Mouse (Mus musculus) limb, embryonic 11.5 days (tissue): ENCODE results near the gene Gstt4. TPM values are rescaled to one million over a fixed set of nuclear protein-coding genes. Genes with fewer than 3 reads are reported as not detected.

Experiments
- ATAC-seq: fragments of 200-750 bp; cut with Nextera tagmentation; 2 replicates; pipeline ENCODE4 v1.8.0; 2017; ENCODE audit warnings: low read depth; ENCODE audit not compliant: insufficient number of reproducible peaks, low FRiP score, low TSS enrichment
- DNase-seq: peaks from one replicate; pipeline ENCODE4 v3.0.0-alpha.2; 2015; ENCODE audit warnings: low spot score
- H3K27ac ChIP-seq: fragments of 300-500 bp; sonication (generic); replicated peaks from 2 replicates; pipeline ENCODE4 v1.5.1; 2014; ENCODE audit warnings: low read depth, mild to moderate bottlenecking, low read length
- H3K27me3 ChIP-seq: fragments of 300-500 bp; sonication (generic); 2 replicates; pipeline ENCODE4 v1.6.1; 2014; ENCODE audit warnings: mild to moderate bottlenecking, low read length, mixed read lengths; ENCODE audit not compliant: control insufficient read depth, insufficient read depth
- H3K36me3 ChIP-seq: fragments of 300-500 bp; sonication (generic); 2 replicates; pipeline ENCODE4 v1.6.1; 2014; ENCODE audit warnings: mild to moderate bottlenecking, low read length, moderate library complexity, mixed read lengths; ENCODE audit not compliant: control insufficient read depth, insufficient read depth
- H3K4me1 ChIP-seq: fragments of 300-500 bp; sonication (generic); 2 replicates; pipeline ENCODE4 v1.6.1; 2014; ENCODE audit warnings: low read length, mixed read lengths; ENCODE audit not compliant: control insufficient read depth, insufficient read depth
- H3K4me2 ChIP-seq: fragments of 300-500 bp; sonication (generic); 2 replicates; pipeline ENCODE4 v1.6.1; 2014; ENCODE audit warnings: low read depth, mild to moderate bottlenecking, moderate library complexity; ENCODE audit not compliant: severe bottlenecking
- H3K4me3 ChIP-seq: fragments of 300-500 bp; sonication (generic); 2 replicates; pipeline ENCODE4 v1.5.1; 2014; ENCODE audit warnings: low read depth, low read length
- H3K9ac ChIP-seq: fragments of 300-500 bp; sonication (generic); 2 replicates; pipeline ENCODE4 v1.6.1; 2014; ENCODE audit warnings: mild to moderate bottlenecking, low read length
- H3K9me3 ChIP-seq: fragments of 300-500 bp; sonication (generic); 2 replicates; pipeline ENCODE4 v1.6.1; 2016; ENCODE audit warnings: low read length; ENCODE audit not compliant: control insufficient read depth
- WGBS: fragments of 180-500 bp; shearing (Covaris S2); extraction: QIAGEN DNeasy Blood & Tissue Kit; methylation state at CpG from one replicate; pipeline ENCODE4 v1.1.7; 2014; 5-methylcytosine and 5-hydroxymethylcytosine counted together
- polyA plus RNA-seq: library from polyadenylated mRNA; unstranded; fragments of >200 nt; fragmentation: Nextera tagmentation; extraction: Ambion mirVana; gene quantifications from 2 replicates; pipeline ENCODE4 v1.2.1, GENCODE M21; 2014

Gstt4 gene
- polyA plus RNA-seq, 1 experiment from 2014 or later = not detected

DNA sequence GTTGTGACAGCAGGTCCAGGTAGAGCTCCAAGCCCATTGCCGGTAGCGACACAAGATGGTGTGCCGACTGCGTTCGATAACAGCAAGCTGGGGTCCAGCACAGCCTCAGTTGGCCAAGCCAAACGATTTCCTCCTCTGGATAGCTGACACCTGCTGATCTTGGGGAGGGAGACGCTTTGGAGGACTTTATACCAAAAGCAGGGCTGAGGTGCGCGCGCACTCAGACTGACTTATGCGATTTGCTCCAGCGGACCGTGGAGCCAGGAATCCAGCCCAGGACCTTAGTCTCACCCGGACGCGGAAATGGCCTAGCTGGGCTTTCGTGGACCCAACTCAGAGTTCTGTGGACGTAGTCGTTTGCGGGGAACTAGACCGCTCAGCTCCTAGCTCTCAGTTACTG is 11.9 kb upstream of the Gstt4 start:
- Histone ChIP-seq H3K9me3 (no peaks in the 10 kb centered on the region), H3K4me3 (peak overlapping the region; percentile 27), H3K27ac (no peak overlapping the region), H3K4me2 (peak overlapping the region; percentile 61), H3K27me3 (no peaks in the 10 kb centered on the region), H3K36me3 (no peaks in the 10 kb centered on the region), H3K4me1 (peaks cover 10% of the 10 kb centered on the region), H3K9ac (peak overlapping the region; percentile 57)
- WGBS = 3% methylated on average over 21 of the region's 21 CpGs
- peak; percentile 81 for DNase-seq
- no peak for ATAC-seq

GRCm38 (mm10) chr10:75833456-75834080 is 11.2 kb upstream of the Gstt4 start:
- H3K27ac ChIP-seq = no peak overlapping the region
- 14% methylated on average over 21 of the region's 21 CpGs for WGBS

GRCm38 (mm10) chr10:75832272-75832895 is 10.0 kb upstream of the Gstt4 start:
- no peak overlapping the region for H3K4me2 ChIP-seq
- H3K27me3 ChIP-seq = no peaks in the 10 kb centered on the region
- no peak overlapping the region for H3K27ac ChIP-seq
- DNase-seq (peak; percentile 60), ATAC-seq (no peak)
- H3K36me3 ChIP-seq = no peaks in the 10 kb centered on the region
- H3K9me3 ChIP-seq = no peaks in the 10 kb centered on the region
- WGBS = 65% methylated on average over 13 of the region's 13 CpGs
- H3K4me1 ChIP-seq = 0 out of 2 replicates have a peak, but pooled peaks cover 4% of the 10 kb centered on the region
- H3K9ac ChIP-seq = no peak overlapping the region
- no peak overlapping the region for H3K4me3 ChIP-seq

More at GRCm38 (mm10) chr10:75833456-75834080, 11.2 kb upstream of the Gstt4 start:
- no peaks in the 10 kb centered on the region for H3K36me3 ChIP-seq
- H3K4me1 ChIP-seq = peaks cover 10% of the 10 kb centered on the region
- DNase-seq = peak; percentile 41
- peak overlapping the region; percentile 27 for H3K4me3 ChIP-seq
- H3K27me3 ChIP-seq = no peaks in the 10 kb centered on the region
- H3K4me2 ChIP-seq = peak overlapping the region; percentile 61
- ATAC-seq = no peak
- 0 out of 2 replicates have a peak overlapping the region, but pooled peaks have one; percentile 32 for H3K9ac ChIP-seq
- no peaks in the 10 kb centered on the region for H3K9me3 ChIP-seq

GRCm38 (mm10) chr10:75830275-75830670 is 7.9 kb upstream of the Gstt4 start:
- Histone ChIP-seq H3K9me3 (no peaks in the 10 kb centered on the region), H3K27me3 (no peaks in the 10 kb centered on the region), H3K4me2 (no peak overlapping the region), H3K4me3 (no peak overlapping the region), H3K27ac (no peak overlapping the region), H3K4me1 (0 out of 2 replicates have a peak, but pooled peaks cover 2% of the 10 kb centered on the region), H3K36me3 (no peaks in the 10 kb centered on the region), H3K9ac (no peak overlapping the region)
- 85% methylated on average over 2 of the region's 2 CpGs for WGBS
- ATAC-seq (no peak), DNase-seq (no peak)

- no peak overlapping the region for H3K9ac ChIP-seq
- 83% methylated on average over 2 of the region's 2 CpGs for WGBS
- H3K4me1 ChIP-seq = no peaks in the 10 kb centered on the region
- no peaks in the 10 kb centered on the region for H3K27me3 ChIP-seq
- no peaks in the 10 kb centered on the region for H3K9me3 ChIP-seq
- H3K27ac ChIP-seq = no peak overlapping the region
- no peak for DNase-seq
- H3K4me2 ChIP-seq = no peak overlapping the region
- no peak for ATAC-seq
- no peaks in the 10 kb centered on the region for H3K36me3 ChIP-seq
- H3K4me3 ChIP-seq = no peak overlapping the region
These were observed 7.4 kb upstream of the Gstt4 start for GRCm38 (mm10) chr10:75829529-75830274.

- Histone ChIP-seq H3K9ac (no peak overlapping the region), H3K9me3 (no peaks in the 10 kb centered on the region), H3K36me3 (no peaks in the 10 kb centered on the region), H3K4me3 (no peak overlapping the region), H3K27ac (no peak overlapping the region), H3K27me3 (no peaks in the 10 kb centered on the region), H3K4me2 (no peak overlapping the region), H3K4me1 (no peaks in the 10 kb centered on the region)
- ATAC-seq (no peak), DNase-seq (no peak)
These were observed 6.2 kb upstream of the Gstt4 start for GRCm38 (mm10) chr10:75828500-75828931.

DNA sequence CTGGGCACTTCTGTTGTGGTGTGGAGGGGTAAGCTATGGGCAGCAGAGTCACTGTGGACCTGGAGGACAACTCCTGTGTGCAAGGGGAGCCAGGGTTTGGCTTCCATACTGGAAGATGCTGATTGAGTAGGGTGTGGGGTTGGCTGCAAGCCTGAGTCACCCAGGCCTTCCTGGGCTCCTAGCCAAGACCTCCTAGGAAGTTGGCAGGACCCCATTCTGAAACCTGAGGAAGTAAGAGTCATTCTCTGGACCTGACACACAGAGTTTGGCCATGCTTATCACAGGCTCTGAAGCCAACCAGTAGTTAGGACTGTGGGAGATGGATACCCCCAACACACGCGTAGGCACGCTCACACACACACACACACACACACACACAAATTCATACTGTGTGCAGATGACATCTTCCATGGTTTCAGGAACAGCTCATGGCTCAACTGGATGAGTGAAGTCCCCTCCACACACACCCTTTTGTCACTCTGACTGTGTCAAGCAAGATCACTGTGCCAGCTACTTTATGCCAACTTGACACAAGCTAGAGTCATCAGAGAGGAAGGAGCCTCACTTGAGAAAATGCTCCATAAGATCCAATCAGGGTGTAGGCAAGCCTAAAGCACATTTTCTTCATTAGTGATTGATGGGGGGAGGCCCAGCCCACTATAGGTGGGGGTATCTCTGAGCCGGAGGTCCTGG is 5.5 kb upstream of the Gstt4 start:
- Histone ChIP-seq H3K36me3 (no peaks in the 10 kb centered on the region), H3K4me2 (no peak overlapping the region), H3K27me3 (no peaks in the 10 kb centered on the region), H3K9ac (no peak overlapping the region), H3K27ac (no peak overlapping the region), H3K9me3 (no peaks in the 10 kb centered on the region), H3K4me3 (no peak overlapping the region), H3K4me1 (no peaks in the 10 kb centered on the region)
- DNase-seq (no peak), ATAC-seq (no peak)
- WGBS = 91% methylated on average over 4 of the region's 4 CpGs

GRCm38 (mm10) chr10:75824530-75824929 is 2.2 kb upstream of the Gstt4 start:
- H3K36me3 ChIP-seq = no peaks in the 10 kb centered on the region
- no peak overlapping the region for H3K4me2 ChIP-seq
- H3K9ac ChIP-seq = no peak overlapping the region
- ATAC-seq (no peak), DNase-seq (no peak)
- H3K9me3 ChIP-seq = no peaks in the 10 kb centered on the region
- no peaks in the 10 kb centered on the region for H3K4me1 ChIP-seq
- no peaks in the 10 kb centered on the region for H3K27me3 ChIP-seq
- H3K4me3 ChIP-seq = no peak overlapping the region
- no peak overlapping the region for H3K27ac ChIP-seq
- WGBS = 91% methylated on average over 4 of the region's 4 CpGs
